Mouse (Mus musculus): ENCODE data around the gene Nck2.

DNA sequence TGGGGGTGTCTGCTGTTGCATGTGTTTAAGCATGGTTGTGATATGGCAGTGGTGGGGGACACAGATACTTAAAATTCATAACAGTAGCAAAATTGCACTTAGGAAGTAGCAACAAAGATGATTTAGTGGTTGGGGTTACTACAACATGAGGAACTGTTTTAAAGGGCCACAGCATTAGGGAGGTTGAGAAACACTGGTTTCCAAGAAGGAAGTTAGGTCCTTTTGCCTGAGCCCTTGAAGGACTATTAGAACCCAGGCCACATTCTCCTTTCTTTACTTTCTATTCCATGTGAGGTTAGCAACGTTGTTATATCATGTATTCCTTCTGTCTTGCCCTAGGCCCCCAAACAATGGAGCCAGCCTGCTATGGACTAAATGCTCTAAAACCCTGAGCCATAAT is 63.4 kb downstream of the Nck2 start:
- TF ChIP-seq CTCF (IDR thresholded peaks at IDR 0.05; ENCODE audit: borderline replicate concordance, insufficient read depth, low read depth, low read length) (no peak), POLR2A (IDR thresholded peaks at IDR 0.05; ENCODE audit: borderline replicate concordance, insufficient read depth, low read length) (no peak)
